Mouse (Mus musculus) v-Abl transformed pro-B cells (cell line): ENCODE results near the gene H2afy.

Source experiments
- in situ Hi-C, 2 experiments: fragments of 400-800 bp; cut with MboI; formaldehyde crosslinking; loops; one replicate each; pipeline ENCODE4 v1.15.1; 2025; ENCODE audit not compliant: unreplicated experiment in 2 of 2

Gene H2afy

DNA sequence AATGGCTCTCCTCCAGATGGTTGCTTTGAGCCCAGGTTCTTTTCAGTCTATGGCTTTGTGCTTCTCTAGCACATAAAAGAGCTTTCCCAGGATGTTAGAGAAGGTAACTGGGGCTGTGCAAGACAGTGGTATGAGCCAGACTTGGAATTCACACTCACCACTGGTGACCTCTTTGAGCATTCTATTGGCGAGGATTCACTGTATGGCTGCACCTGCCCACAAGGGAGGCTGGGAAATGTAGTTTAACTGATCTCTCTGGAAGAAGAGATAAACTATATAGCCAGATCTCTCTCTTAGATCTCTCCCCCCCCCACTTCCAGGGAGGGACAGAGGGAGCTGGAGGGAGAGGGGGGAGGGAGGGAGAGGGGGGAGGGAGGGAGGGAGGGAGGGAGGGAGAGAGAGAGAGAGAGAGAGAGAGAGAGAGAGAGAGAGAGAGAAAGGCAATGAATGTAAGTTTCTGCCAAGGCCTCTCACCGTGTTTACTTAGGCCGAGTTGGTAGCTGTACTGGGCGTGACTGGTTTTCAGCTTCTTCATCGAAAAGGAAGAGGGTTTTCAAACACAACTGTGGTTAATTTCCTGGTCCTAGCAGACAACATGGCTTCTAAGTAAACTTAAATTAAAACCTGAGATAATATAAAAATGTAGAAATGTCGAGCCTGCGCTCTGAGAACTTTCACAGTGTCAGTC lies 16.8 kb upstream of the H2afy start:
- in situ Hi-C loops = loop anchor here in 1 of 2 experiments (5.0 to 25.0 kb wide), 3 partner anchors 34 to 1466 kb away; partner anchors contain the start of genes Lman2, Rgs14 and Rnf44

DNA sequence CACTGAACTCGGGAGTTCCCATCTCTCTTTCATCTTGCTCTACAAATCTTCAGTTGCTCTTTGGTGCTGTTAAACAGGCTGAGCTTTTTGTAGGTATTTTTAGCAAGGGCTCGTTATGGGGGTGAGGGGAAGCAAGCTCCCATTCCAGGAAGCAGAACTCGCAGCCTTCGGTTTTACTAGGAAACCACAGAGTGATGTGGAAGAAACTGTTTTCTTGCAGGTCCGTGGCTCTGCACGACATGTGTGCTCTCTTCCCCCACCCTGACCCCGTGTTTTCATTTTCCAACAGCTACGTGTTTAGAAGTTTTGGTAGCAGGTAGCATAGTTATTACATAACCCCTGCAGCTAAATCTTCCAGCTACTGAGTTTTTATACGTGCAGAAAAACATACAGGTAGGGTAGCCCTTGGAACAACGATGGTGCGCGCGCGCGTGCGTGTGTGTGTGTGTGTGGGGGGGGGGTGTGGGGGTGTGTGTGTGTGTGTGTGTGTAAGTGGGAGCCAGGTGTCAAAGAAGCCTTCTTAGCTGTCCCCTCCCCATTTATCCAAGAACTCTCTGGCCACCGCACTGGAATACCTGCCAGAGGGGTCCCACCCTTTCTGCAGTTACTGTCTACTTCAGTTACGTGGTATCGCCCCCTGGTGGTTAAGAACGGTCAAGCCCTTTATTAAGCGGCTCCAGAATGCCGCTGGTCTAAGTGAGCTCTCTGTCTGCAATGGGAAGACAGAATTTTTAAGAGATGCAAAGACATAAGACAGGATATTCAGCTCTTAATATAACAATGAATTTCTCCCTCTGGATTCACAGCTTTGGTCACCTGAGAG lies 15.5 kb upstream of the H2afy start:
- in situ Hi-C loops = loop anchor here in 1 of 2 experiments (5.0 to 25.0 kb wide), 3 partner anchors 36 to 1464 kb away; partner anchors contain the start of genes Lman2, Rgs14 and Rnf44

DNA sequence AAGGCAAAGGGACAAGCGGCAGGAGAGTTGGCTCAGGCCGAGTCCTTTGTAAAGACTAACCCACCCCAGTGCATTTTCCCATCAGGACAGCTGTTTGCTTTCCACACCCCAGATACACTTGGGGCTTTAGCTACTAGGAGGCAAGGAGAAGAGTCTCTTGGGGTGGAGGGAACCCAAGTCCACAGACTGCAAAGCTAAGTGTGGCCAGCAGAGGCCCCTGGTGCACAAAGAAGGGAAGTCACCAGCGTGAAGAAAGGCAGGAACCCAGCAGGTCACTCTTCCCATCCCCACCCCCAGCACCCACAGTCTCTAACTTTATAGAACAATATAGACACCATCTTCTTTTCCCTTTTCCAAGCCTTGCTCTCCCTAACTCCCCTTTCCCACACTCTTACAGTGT lies 9.4 kb upstream of the H2afy start:
- in situ Hi-C loops = loop anchor here in 1 of 2 experiments (5.0 kb wide), 1 partner anchor 47 kb away; no protein-coding TSS in a partner anchor

DNA sequence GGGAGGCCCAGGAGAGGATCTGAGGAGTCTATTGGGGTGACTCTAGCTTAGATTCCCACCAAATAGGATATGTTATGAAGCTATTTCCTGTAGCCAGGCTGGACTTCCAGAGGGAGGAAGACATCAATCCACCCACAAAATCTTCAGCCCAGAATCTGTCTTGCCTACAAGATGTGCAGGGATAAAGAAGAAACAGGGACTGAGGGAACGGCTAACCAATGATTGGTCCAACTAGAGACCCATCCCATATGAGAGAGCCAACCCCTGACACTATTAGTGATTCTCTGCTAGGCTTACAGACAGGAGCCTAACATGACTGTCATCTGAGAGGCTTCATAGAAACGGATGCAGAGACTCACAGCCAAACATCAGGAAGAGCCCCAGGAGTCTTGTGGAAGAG lies 7.9 kb upstream of the H2afy start:
- in situ Hi-C loops = no loop called here

- in situ Hi-C loops = no loop called here
These were observed 7.0 kb upstream of the H2afy start for GRCm38 (mm10) chr13:56143151-56143513.

- in situ Hi-C loops = no loop called here
These were observed 6.4 kb upstream of the H2afy start for GRCm38 (mm10) chr13:56142382-56143150.

DNA sequence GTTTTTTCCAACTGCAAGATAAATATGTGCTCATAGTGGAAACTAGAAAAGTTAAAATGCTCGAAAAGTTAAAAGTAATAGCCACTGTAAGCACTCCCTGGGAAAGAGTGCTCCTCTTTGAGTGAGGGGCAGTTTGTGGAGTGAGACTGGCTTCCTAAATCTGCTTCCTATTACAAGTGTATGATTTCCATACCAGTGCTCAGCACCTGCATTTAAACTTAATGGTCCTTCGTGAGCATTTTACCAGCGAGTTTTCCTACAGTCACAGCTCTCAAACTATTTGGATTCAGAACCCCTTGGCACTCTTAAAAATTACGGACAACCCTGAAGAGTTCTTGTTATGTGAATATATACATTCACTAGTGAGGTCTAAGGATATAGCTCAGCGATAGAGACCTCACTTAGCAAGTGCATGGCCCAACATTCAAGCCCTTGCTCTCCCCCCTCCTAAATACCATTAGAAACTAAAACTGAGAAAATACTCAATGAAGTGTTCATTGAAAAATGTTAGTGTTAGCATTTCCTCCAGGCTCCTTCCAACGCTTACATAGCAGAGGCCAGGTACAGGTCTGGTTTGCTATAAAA lies 3.1 kb upstream of the H2afy start:
- in situ Hi-C loops = loop anchor here in 1 of 2 experiments (10.0 kb wide), 1 partner anchor 46 kb away; no protein-coding TSS in a partner anchor

- in situ Hi-C loops = loop anchor here in 1 of 2 experiments (10.0 kb wide), 1 partner anchor 49 kb away; no protein-coding TSS in a partner anchor
These were observed 719 bp downstream of the H2afy start for GRCm38 (mm10) chr13:56135231-56136052.

DNA sequence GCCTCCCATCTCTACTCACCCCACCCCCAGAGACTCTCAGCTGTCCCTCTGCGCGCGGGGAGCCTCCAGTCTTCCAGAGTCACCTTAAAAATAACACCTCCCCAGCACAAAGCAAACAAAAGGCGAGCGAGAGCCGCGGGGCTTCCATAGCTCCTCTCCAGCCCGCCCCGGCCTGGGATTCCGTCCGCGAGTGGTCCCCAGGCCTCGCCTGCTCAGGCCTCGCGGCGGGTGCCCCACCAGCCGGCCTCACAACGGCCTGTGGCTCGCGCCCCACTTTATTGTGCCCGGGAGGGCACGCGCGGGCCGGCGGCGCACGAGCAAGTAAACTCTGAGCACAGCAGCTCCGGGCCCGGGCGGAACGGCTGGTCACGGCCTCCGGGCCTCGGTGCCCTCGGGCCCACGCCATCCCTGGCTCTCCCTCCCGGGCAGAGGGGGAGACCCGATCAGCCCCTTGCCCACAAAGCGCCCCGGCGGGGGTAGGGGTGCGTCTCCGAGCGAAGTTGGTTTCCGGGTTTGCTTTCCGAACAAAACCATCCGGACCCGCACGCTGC lies 1.5 kb downstream of the H2afy start:
- in situ Hi-C loops = loop anchor here in 1 of 2 experiments (10.0 kb wide), 1 partner anchor 50 kb away; no protein-coding TSS in a partner anchor

DNA sequence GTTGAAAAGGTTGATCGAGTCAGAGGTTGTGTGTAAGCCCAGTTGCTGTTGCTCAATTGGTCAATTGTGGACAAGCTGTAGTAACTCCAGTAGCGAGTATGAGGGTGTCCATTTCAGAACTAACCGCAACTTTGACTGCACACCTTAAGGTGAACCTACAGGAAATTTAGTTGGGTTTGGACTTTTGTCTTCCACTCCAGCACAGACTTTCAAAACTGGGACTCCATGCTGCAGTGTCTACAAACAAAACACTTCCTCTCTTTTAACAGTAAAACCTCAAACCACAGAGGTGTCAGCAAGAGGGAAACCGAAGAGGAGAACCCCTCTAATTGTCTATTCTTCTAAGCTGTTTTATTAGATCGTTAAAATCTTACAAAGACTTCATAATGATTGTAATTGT lies 2.1 kb downstream of the H2afy start:
- in situ Hi-C loops = loop anchor here in 1 of 2 experiments (10.0 kb wide), 1 partner anchor 51 kb away; no protein-coding TSS in a partner anchor

DNA sequence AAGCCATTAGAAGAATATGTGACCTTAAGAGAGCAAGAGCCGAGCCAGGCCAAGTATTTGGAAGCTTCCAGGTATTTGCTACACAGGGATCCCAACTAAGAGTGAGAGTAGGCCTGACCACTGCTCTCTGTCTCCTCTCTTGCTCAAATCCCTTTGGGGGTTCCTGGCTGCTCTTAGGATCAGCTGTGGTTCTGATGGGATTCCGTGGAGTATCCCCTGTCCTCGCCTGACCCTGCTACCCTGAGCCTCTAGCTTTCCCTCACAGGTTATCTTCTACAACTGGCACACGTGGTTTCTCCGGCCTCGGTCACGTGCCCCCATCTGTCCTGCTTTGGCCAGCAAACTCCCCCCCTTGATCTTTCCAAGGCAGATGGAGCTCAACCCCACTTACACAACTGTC lies 3.2 kb downstream of the H2afy start:
- in situ Hi-C loops = loop anchor here in 1 of 2 experiments (10.0 kb wide), 1 partner anchor 52 kb away; no protein-coding TSS in a partner anchor

DNA sequence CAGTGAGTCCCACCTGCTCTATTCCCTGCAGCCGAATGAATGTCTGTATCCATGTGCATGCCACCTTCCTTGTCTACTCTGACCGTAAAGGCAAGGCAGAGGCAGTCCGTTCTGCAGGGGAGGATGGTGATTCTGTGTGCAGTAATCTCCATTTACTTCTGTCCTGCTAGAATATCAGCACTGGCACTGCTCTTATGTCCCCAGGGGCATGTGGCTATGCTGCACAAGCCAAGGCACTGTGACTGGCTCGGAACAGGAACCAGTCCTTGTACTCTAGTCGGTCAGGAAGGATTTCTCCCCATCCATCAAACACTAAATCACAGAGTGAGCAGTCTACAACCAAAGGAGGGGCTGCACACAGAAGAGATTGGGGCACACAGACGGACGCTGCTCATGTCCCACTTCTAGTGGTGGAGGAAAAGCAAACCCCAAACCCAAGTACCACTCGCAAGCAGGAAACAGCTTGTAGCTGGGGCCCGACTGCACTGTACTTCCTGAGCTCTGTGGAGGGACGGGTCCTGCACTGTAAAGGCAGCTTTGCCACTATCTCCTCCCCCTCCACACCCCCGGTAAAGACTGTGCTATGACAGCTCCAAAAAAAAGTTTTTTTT lies 3.7 kb downstream of the H2afy start:
- in situ Hi-C loops = loop anchor here in 1 of 2 experiments (10.0 kb wide), 1 partner anchor 52 kb away; no protein-coding TSS in a partner anchor

GRCm38 (mm10) chr13:56130544-56130943 lies 5.6 kb downstream of the H2afy start:
- in situ Hi-C loops = loop anchor here in 1 of 2 experiments (10.0 kb wide), 1 partner anchor 54 kb away; no protein-coding TSS in a partner anchor

DNA sequence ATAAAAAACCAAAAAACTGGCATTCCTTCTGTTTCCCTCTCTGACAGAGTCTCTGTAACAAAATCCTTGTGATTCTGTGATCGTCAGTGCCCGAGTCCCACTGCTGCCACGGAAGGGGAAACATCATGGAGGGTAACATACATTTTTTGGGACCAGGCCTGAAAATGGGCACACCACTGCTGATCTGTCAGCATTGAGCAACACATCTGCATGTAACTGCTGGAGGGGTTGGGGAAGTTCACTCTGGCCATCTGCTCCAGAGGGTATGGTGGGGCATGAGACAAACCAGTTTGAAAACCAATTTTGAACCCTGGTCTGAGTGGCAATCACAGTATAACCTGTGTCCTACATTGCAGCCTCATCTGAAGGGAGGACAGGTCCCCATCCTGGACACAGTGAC lies 6.6 kb downstream of the H2afy start:
- in situ Hi-C loops = no loop called here

- in situ Hi-C loops = no loop called here
These were observed 7.1 kb downstream of the H2afy start for GRCm38 (mm10) chr13:56129014-56129413.

- in situ Hi-C loops = no loop called here
These were observed 10.5 kb downstream of the H2afy start for GRCm38 (mm10) chr13:56125632-56126031.

DNA sequence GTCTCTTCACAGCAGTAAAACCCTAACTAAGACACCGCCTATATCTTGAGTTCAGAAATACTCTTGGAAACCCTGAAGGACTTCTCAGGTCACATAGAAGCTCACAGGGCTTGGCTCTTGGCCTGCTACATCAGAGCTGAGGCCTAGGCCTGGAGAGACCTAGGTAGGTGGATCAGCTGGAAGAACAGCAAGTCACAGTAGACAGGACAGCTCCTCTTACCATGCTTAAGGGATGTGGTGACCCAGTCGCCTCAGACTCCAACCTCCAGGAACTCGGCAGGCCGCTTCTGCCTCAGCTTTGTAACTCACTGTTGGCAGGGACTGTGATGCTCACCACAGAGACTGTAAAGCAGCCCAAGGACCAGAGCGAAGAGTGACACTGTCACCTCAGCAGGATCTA lies 13.1 kb downstream of the H2afy start:
- in situ Hi-C loops = no loop called here

- in situ Hi-C loops = no loop called here
These were observed 18.0 kb downstream of the H2afy start for GRCm38 (mm10) chr13:56117991-56118765.
